Mouse (Mus musculus) right cerebral cortex, postnatal 25 days (tissue): ENCODE results near the gene Slc4a10.

Source experiments
- DNase-seq: peaks from one replicate; pipeline ENCODE4 v3.0.0; 2022

Gene Slc4a10

GRCm38 (mm10) chr2:62279777-62280176 is 233.5 kb downstream of the Slc4a10 start:
- no peak for DNase-seq

- DNase-seq = no peak
Observed at GRCm38 (mm10) chr2:62285026-62285425, 238.8 kb downstream of the Slc4a10 start.

GRCm38 (mm10) chr2:62285847-62286246 is 239.6 kb downstream of the Slc4a10 start:
- DNase-seq = no peak

GRCm38 (mm10) chr2:62287532-62287931 is 241.3 kb downstream of the Slc4a10 start:
- DNase-seq = no peak

GRCm38 (mm10) chr2:62293846-62294245 is 247.6 kb downstream of the Slc4a10 start:
- no peak for DNase-seq

- no peak for DNase-seq
Observed at GRCm38 (mm10) chr2:62301716-62302115, 255.5 kb downstream of the Slc4a10 start.

GRCm38 (mm10) chr2:62306978-62307377 is 260.7 kb downstream of the Slc4a10 start:
- no peak for DNase-seq

- DNase-seq = no peak
Observed at GRCm38 (mm10) chr2:62307477-62307876, 261.2 kb downstream of the Slc4a10 start.

- no peak for DNase-seq
Observed at GRCm38 (mm10) chr2:62316930-62317329, 270.7 kb downstream of the Slc4a10 start.

GRCm38 (mm10) chr2:62319489-62319888 is 273.2 kb downstream of the Slc4a10 start:
- DNase-seq = no peak

GRCm38 (mm10) chr2:62323078-62323637 is 276.9 kb downstream of the Slc4a10 start:
- DNase-seq = peak; percentile 57

GRCm38 (mm10) chr2:62325388-62325787 is 279.1 kb downstream of the Slc4a10 start:
- DNase-seq = no peak

GRCm38 (mm10) chr2:62331913-62332312 is 285.7 kb downstream of the Slc4a10 start:
- no peak for DNase-seq

- no peak for DNase-seq
Observed at GRCm38 (mm10) chr2:62332465-62332864, 286.2 kb downstream of the Slc4a10 start.

GRCm38 (mm10) chr2:62334397-62335243 is 288.4 kb downstream of the Slc4a10 start:
- DNase-seq = no peak

- no peak for DNase-seq
Observed at GRCm38 (mm10) chr2:62337086-62337485, 290.8 kb downstream of the Slc4a10 start.

- no peak for DNase-seq
Observed at GRCm38 (mm10) chr2:62339222-62339944, 293.1 kb downstream of the Slc4a10 start.

GRCm38 (mm10) chr2:62341061-62341733 is 294.9 kb downstream of the Slc4a10 start:
- DNase-seq = no peak

GRCm38 (mm10) chr2:62341734-62342128 is 295.5 kb downstream of the Slc4a10 start:
- peak; percentile 55 for DNase-seq

- DNase-seq = no peak
Observed at GRCm38 (mm10) chr2:62344367-62344766, 298.1 kb downstream of the Slc4a10 start.

GRCm38 (mm10) chr2:62346771-62347170 is 300.5 kb downstream of the Slc4a10 start:
- no peak for DNase-seq

- DNase-seq = no peak
Observed at GRCm38 (mm10) chr2:62347762-62348161, 301.5 kb downstream of the Slc4a10 start.

GRCm38 (mm10) chr2:62352035-62352434 is 305.8 kb downstream of the Slc4a10 start:
- DNase-seq = no peak
